Mouse (Mus musculus) ovary, postnatal 14 days (tissue): Measurements from ENCODE around the gene Gucy2g.

Source experiments
- DNase-seq: peaks from one replicate; pipeline ENCODE4 v3.0.0; 2022; ENCODE audit warnings: low spot score

Gucy2g gene

GRCm38 (mm10) chr19:55247991-55248520 lies 7.0 kb upstream of the Gucy2g start:
- no peak for DNase-seq

- no peak for DNase-seq
Observed at GRCm38 (mm10) chr19:55247563-55247962, 6.5 kb upstream of the Gucy2g start.

DNA sequence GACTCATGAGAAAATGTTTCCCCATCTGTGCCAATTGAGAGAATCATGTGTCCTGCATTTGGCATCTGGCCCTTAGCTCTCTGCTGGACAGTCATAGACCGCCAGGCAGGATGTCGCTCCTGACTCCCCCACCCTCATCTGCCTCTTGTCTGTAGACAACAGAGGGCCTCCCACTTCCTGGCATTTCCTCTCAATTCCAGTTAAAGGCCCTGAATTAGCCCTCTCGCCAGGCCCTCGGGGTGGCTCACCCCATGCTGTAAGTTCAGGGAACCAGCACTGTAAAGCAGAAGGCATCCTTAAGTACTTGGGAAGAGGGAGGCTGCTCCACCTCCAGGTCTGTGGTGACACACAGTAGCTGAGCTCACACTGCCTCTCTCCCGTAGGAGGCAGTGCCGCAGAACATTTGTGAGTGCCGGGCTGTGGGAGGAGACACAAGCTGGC lies 3.8 kb upstream of the Gucy2g start:
- DNase-seq, result peak; percentile 25

- DNase-seq, result no peak
Observed at GRCm38 (mm10) chr19:55239766-55240426, 1.1 kb downstream of the Gucy2g start.

- DNase-seq, result no peak
Observed at GRCm38 (mm10) chr19:55236564-55236963, 4.5 kb downstream of the Gucy2g start.

DNA sequence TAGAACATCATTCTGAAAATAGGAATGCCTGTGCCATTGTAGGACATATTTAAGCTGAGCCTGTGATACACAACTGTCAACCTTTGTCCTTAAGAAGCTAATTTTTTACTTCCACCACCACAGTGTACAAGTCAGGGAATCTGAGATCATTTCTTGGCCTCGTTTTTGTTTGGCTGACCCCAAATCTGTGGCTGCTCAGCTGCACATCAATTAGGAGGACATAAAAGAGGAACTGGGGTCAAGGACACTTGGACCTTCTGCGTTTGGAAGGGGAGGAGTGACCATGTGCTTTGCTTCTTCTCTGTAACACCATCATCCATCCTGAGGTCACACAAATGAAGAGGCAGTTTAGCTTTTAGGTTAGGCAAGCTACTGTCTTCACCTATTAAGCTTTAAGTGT lies 5.0 kb downstream of the Gucy2g start:
- peak; percentile 38 for DNase-seq

DNA sequence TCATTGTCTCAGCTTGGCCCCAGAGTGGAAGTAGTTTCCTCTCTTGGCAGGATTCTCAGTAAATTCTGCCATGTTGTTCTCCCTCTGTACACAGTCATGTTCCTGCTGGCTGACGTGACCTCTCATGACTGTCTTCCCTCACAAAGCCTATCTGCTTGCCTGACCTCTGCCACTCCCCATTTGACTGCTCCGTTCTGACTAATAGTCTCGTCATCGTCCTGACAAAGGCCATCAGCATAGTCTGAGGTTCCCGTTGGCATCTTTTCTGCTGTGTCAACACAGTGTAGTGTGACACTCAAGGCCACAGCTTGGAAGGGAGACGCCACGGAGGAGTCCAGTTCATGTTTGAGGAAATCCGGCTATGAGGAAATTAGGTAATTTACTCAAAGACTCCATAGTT lies 8.9 kb downstream of the Gucy2g start:
- no peak for DNase-seq

GRCm38 (mm10) chr19:55231081-55231480 lies 10.0 kb downstream of the Gucy2g start:
- no peak for DNase-seq

GRCm38 (mm10) chr19:55227135-55227534 lies 13.9 kb downstream of the Gucy2g start:
- no peak for DNase-seq

GRCm38 (mm10) chr19:55226621-55227020 lies 14.4 kb downstream of the Gucy2g start:
- DNase-seq, result no peak

GRCm38 (mm10) chr19:55222268-55222667 lies 18.8 kb downstream of the Gucy2g start:
- no peak for DNase-seq

- no peak for DNase-seq
Observed at GRCm38 (mm10) chr19:55221208-55221607, 19.8 kb downstream of the Gucy2g start.

GRCm38 (mm10) chr19:55219359-55219758 lies 21.7 kb downstream of the Gucy2g start:
- no peak for DNase-seq

DNA sequence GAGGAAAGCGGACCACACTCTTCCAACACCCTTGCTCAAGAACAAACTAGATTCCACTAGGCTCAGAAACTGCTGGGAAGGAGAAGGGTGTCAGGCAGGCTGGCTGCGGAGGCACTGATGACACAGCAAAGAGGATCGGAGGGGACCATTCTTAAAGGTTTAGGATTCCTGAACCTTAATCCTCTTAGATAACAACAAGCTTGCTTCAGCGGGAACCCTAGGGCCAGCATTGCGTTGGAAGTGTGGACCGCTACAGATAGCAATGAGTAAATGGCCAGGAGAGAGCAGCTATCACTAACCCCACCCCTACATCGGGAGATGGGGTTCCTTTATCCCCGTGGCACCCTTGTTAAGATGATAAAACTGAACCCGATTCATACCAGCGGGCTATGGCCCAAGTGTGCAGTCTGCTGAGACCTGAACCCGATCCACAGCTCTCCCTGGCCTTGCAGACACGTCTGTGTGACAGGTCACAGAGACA lies 22.3 kb downstream of the Gucy2g start:
- no peak for DNase-seq

DNA sequence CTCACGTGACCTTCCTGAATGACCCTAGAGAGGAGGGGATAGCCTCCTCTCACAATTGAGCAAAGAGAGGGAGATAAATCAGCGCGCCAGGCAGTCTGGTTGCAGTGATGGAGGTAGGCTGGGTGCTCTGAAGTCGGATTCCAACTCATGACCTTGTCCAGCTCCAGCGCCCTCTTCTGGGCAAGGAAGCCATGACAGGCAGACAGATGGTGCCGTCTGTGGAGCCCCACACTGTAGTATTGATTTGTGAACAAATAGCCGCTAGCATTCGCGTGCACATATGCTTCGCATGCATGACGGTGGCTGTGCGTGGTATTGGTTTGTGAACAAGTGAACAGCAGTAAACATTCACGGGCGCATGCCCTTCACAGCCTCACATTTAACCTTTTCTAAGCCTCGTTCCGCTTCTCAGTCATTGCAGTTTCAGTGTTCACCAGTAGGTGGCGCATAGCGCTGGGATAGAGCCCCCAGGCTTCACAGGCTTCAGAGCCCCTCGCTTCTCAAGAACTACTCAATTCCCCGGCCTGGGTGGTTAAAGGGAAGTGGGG lies 22.8 kb downstream of the Gucy2g start:
- peak; percentile 87 for DNase-seq

DNA sequence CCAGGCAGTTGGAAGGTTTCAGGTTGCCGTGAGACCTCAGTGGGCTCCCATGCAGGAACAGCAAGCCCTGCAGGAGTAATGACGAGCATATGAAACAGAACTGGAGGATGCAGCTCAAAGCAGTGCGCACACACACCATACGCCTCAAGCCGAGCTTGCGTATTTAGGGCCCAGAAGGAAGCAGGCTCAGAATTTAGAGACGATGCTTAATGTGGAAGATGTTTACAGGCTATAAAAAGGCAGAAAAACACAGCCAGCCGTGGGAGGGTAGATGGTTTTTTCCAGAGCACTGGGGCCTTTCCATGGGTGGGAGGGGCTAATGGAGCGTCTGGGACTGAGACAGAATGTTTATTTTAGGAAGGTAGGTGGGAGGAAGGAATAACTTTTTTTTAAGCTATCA lies 23.7 kb downstream of the Gucy2g start:
- peak; percentile 31 for DNase-seq

DNA sequence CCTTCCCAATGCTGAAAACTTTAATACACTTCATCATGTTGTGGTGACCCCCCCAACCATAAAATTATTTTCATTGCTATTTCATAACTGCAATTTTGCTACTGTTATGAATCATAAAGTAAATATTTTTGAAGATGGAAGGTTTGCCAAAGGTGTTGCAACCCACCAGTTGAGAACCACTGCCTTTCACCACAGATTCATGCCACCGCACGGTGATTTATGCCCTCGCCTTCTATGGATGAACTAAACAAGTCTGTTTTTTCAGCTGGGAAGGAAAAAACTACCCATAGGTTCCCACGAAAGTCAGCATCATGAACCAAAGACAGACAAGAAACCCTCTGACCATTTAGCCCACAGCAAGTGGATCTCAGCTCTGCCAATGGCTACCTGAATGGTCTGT lies 24.2 kb downstream of the Gucy2g start:
- DNase-seq, result no peak

GRCm38 (mm10) chr19:55213617-55214340 lies 27.3 kb downstream of the Gucy2g start:
- DNase-seq, result no peak

GRCm38 (mm10) chr19:55211698-55212097 lies 29.3 kb downstream of the Gucy2g start:
- no peak for DNase-seq

DNA sequence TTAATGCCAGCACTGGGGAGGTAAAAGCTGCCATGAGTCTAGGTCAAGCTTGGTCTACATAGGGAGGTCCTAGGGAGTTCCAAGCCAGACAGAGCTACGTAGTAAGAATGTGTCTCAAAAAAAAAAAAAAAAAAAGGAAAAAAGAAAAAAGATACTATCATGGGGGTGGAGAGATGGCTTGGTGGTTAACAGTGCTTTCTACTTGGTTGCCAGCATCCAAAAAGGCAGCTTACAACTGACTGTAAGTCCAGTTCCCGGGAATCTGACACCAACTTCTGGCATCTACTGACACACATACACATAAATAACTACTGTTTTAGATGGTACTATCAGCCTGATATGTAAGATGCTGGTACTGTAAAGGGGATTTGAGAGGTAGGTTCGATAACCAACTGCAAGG lies 32.0 kb downstream of the Gucy2g start:
- no peak for DNase-seq

GRCm38 (mm10) chr19:55208654-55209053 lies 32.4 kb downstream of the Gucy2g start:
- no peak for DNase-seq

- DNase-seq, result no peak
Observed at GRCm38 (mm10) chr19:55207746-55208538, 33.1 kb downstream of the Gucy2g start.
